Mouse (Mus musculus): ENCODE results near the gene Hhatl.

The Hhatl gene

GRCm38 (mm10) chr9:121759091-121760081 is 32.9 kb downstream of the Hhatl start, which contains the start of gene Zfp651:
TSS of gene Zfp651 (plus strand) at chr9:121759330.
- DNase-seq (ENCODE audit: low spot score) = no peak

GRCm38 (mm10) chr9:121757835-121758814 is 34.2 kb downstream of the Hhatl start:
- DNase-seq (ENCODE audit: low spot score) = no peak

GRCm38 (mm10) chr9:121757432-121757831 is 34.9 kb downstream of the Hhatl start:
- DNase-seq (ENCODE audit: low spot score) = no peak

GRCm38 (mm10) chr9:121756785-121757184 is 35.5 kb downstream of the Hhatl start:
- DNase-seq (ENCODE audit: low spot score) = no peak

- no peak for DNase-seq (ENCODE audit: low spot score)
These were observed 37.7 kb downstream of the Hhatl start for GRCm38 (mm10) chr9:121754624-121755023.

GRCm38 (mm10) chr9:121752774-121753173 is 39.5 kb downstream of the Hhatl start:
- no peak for DNase-seq (ENCODE audit: low spot score)

DNA sequence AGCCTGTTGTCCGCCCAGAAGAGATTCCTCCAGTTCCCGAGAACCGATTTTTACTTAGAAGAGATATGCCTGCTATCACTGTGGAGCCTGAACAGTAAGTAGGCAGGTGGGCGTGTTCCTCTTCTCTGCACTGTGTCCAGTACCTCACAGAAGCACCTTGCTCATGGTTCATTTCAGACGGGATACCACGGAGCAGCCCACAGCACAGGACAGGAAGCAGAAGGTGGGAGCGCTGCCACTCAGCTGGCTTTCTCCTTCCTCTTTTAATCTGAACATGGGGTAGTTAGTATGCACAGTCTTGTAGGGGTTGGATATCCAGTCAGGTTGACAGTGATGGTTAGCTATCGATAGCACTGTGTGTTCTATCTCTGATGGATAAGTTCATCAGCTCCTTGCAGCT is 48.3 kb downstream of the Hhatl start:
- DNase-seq (ENCODE audit: low spot score) = no peak

DNA sequence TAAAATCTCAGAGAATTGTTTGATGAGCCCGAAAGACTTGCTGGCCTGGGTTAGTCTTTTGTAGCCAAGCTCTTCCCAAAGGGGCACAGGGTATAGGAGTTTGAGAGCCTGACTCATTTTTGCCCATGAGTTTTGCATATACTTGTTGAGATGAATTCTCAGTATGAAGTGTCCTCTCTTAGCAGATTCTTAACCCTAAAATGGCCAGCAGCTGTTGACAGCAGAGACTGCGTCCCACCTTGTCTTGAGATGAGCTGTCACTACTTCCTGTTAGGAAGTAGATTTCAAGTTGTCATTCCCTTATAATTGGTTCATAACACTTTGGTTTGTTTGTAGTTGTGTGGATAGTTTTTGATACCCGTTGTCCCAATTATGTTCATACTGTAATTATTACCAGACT is 51.1 kb downstream of the Hhatl start:
- DNase-seq (ENCODE audit: low spot score) = no peak

DNA sequence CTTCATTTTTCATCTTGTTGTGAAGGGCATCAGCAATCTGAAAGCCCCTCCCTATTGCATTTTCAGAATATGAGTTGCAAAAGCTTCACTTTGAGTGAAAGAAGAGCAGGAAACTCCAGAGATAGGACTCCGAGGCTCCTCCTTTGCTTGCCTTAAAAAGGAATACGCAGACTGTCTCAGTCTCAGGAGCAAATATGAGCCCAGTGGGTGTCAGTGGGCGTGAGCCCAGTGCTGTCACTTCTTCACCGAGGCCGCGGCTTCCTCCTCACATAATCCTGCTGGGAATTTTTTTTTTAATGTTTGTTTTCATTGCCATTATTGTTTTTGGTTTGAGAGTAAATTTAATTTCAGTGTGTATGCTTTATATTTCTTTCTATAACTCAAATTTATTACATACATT is 51.8 kb downstream of the Hhatl start:
- no peak for DNase-seq (ENCODE audit: low spot score)
